Mouse (Mus musculus): ENCODE results near the gene Tff1. TPM values are rescaled to one million over a fixed set of nuclear protein-coding genes. Genes with fewer than 3 reads are reported as not detected.

The Tff1 gene
- polyA plus RNA-seq (2015; fragmentation: Nextera tagmentation; extraction: Ambion mirVana): not detected in 2 replicates

- H3K4me2 ChIP-seq (replicated peaks; ENCODE audit: low read depth, low read length): no peak within 1 kb of the TSS
- no peaks in the 10 kb centered on the region for H3K4me1 ChIP-seq (ENCODE audit: insufficient read depth, low read depth, low read length)
- no peaks in the 10 kb centered on the region for H3K36me3 ChIP-seq (ENCODE audit: insufficient read depth, low read length)
- no peak within 1 kb of the TSS for H3K27ac ChIP-seq (ENCODE audit: low read length)
- H3K9me3 ChIP-seq (ENCODE audit: low read length): no peaks in the 10 kb centered on the region
- no peak within 1 kb of the TSS for H3K4me3 ChIP-seq (ENCODE audit: low read depth, low read length)
- 69% methylated on average over 6 of the region's 6 CpGs for WGBS
- no peak within 1 kb of the TSS for H3K9ac ChIP-seq (replicated peaks; ENCODE audit: low read depth)
- no peak for ATAC-seq
- no peaks in the 10 kb centered on the region for H3K27me3 ChIP-seq (replicated peaks; ENCODE audit: insufficient read depth, low read length)
- DNase-seq (ENCODE audit: low spot score): no peak
- no peak for TF ChIP-seq CTCF (IDR thresholded peaks at IDR 0.05)
- no peak for TF ChIP-seq EP300 (IDR thresholded peaks at IDR 0.05)
Observed at GRCm38 (mm10) chr17:31165127-31165526, at the start of gene Tff1. Tff1 (minus strand) TSS chr17:31165277.

- ATAC-seq (no peak), DNase-seq (ENCODE audit: low spot score) (no peak)
- no peaks in the 10 kb centered on the region for H3K4me1 ChIP-seq (ENCODE audit: insufficient read depth, low read depth, low read length)
- H3K4me2 ChIP-seq (replicated peaks; ENCODE audit: low read depth, low read length): no peak overlapping the region
- TF ChIP-seq EP300 (IDR thresholded peaks at IDR 0.05) (no peak), CTCF (IDR thresholded peaks at IDR 0.05) (no peak)
- WGBS: 86% methylated on average over 6 of the region's 6 CpGs
- no peaks in the 10 kb centered on the region for H3K9me3 ChIP-seq (ENCODE audit: low read length)
- H3K27ac ChIP-seq (ENCODE audit: low read length): no peak overlapping the region
- H3K4me3 ChIP-seq (ENCODE audit: low read depth, low read length): no peak overlapping the region
- H3K36me3 ChIP-seq (ENCODE audit: insufficient read depth, low read length): no peaks in the 10 kb centered on the region
- no peaks in the 10 kb centered on the region for H3K27me3 ChIP-seq (replicated peaks; ENCODE audit: insufficient read depth, low read length)
- no peak overlapping the region for H3K9ac ChIP-seq (replicated peaks; ENCODE audit: low read depth)
Observed at GRCm38 (mm10) chr17:31211881-31212280, 46.8 kb upstream of the Tff1 start.

GRCm38 (mm10) chr17:31210299-31210698 lies 45.2 kb upstream of the Tff1 start:
- ATAC-seq: no peak
- TF ChIP-seq EP300 (IDR thresholded peaks at IDR 0.05): no peak
- TF ChIP-seq CTCF (IDR thresholded peaks at IDR 0.05): no peak
- no peak overlapping the region for H3K9ac ChIP-seq (replicated peaks; ENCODE audit: low read depth)

GRCm38 (mm10) chr17:31209376-31209930 lies 44.4 kb upstream of the Tff1 start:
- H3K27ac ChIP-seq (ENCODE audit: low read length): no peak overlapping the region
- H3K36me3 ChIP-seq (ENCODE audit: insufficient read depth, low read length): no peaks in the 10 kb centered on the region
- WGBS: 92% methylated on average over 11 of the region's 11 CpGs
- H3K4me3 ChIP-seq (ENCODE audit: low read depth, low read length): no peak overlapping the region
- no peak for TF ChIP-seq EP300 (IDR thresholded peaks at IDR 0.05)
- TF ChIP-seq CTCF (IDR thresholded peaks at IDR 0.05): no peak
- H3K27me3 ChIP-seq (replicated peaks; ENCODE audit: insufficient read depth, low read length): no peaks in the 10 kb centered on the region
- no peak overlapping the region for H3K4me2 ChIP-seq (replicated peaks; ENCODE audit: low read depth, low read length)
- H3K9ac ChIP-seq (replicated peaks; ENCODE audit: low read depth): no peak overlapping the region
- H3K9me3 ChIP-seq (ENCODE audit: low read length): no peaks in the 10 kb centered on the region
- no peak for ATAC-seq
- DNase-seq (ENCODE audit: low spot score): no peak
- H3K4me1 ChIP-seq (ENCODE audit: insufficient read depth, low read depth, low read length): no peaks in the 10 kb centered on the region

More at GRCm38 (mm10) chr17:31210299-31210698, 45.2 kb upstream of the Tff1 start:
- H3K4me3 ChIP-seq (ENCODE audit: low read depth, low read length): no peak overlapping the region
- H3K36me3 ChIP-seq (ENCODE audit: insufficient read depth, low read length): no peaks in the 10 kb centered on the region
- H3K4me1 ChIP-seq (ENCODE audit: insufficient read depth, low read depth, low read length): no peaks in the 10 kb centered on the region
- H3K4me2 ChIP-seq (replicated peaks; ENCODE audit: low read depth, low read length): no peak overlapping the region
- DNase-seq (ENCODE audit: low spot score): no peak
- 74% methylated on average over 7 of the region's 7 CpGs for WGBS
- no peaks in the 10 kb centered on the region for H3K9me3 ChIP-seq (ENCODE audit: low read length)
- H3K27ac ChIP-seq (ENCODE audit: low read length): no peak overlapping the region
- no peaks in the 10 kb centered on the region for H3K27me3 ChIP-seq (replicated peaks; ENCODE audit: insufficient read depth, low read length)

- DNase-seq (ENCODE audit: low spot score) (no peak), ATAC-seq (no peak)
- Histone ChIP-seq H3K27me3 (replicated peaks; ENCODE audit: insufficient read depth, low read length) (no peaks in the 10 kb centered on the region), H3K27ac (ENCODE audit: low read length) (no peak overlapping the region), H3K36me3 (ENCODE audit: insufficient read depth, low read length) (no peaks in the 10 kb centered on the region), H3K4me1 (ENCODE audit: insufficient read depth, low read depth, low read length) (no peaks in the 10 kb centered on the region), H3K4me2 (replicated peaks; ENCODE audit: low read depth, low read length) (no peak overlapping the region), H3K4me3 (ENCODE audit: low read depth, low read length) (no peak overlapping the region), H3K9ac (replicated peaks; ENCODE audit: low read depth) (no peak overlapping the region), H3K9me3 (ENCODE audit: low read length) (no peaks in the 10 kb centered on the region)
- 81% methylated on average over 8 of the region's 8 CpGs for WGBS
- TF ChIP-seq EP300 (IDR thresholded peaks at IDR 0.05) (no peak), CTCF (IDR thresholded peaks at IDR 0.05) (no peak)
Observed at GRCm38 (mm10) chr17:31208654-31209053, 43.6 kb upstream of the Tff1 start.

- no peak within 1 kb of the TSS for H3K4me3 ChIP-seq (ENCODE audit: low read depth, low read length)
- no peaks in the 10 kb centered on the region for H3K9me3 ChIP-seq (ENCODE audit: low read length)
- H3K4me1 ChIP-seq (ENCODE audit: insufficient read depth, low read depth, low read length): no peaks in the 10 kb centered on the region
- ATAC-seq (no peak), DNase-seq (ENCODE audit: low spot score) (no peak)
- TF ChIP-seq EP300 (IDR thresholded peaks at IDR 0.05) (no peak), CTCF (IDR thresholded peaks at IDR 0.05) (no peak)
- 46% methylated on average over 12 of the region's 12 CpGs for WGBS
- H3K27ac ChIP-seq (ENCODE audit: low read length): no peak within 1 kb of the TSS
- H3K4me2 ChIP-seq (replicated peaks; ENCODE audit: low read depth, low read length): no peak within 1 kb of the TSS
- H3K27me3 ChIP-seq (replicated peaks; ENCODE audit: insufficient read depth, low read length): no peaks in the 10 kb centered on the region
- H3K36me3 ChIP-seq (ENCODE audit: insufficient read depth, low read length): no peaks in the 10 kb centered on the region
- H3K9ac ChIP-seq (replicated peaks; ENCODE audit: low read depth): no peak within 1 kb of the TSS
Observed at GRCm38 (mm10) chr17:31207771-31208334, 42.8 kb upstream of the Tff1 start, which contains the start of gene Ubash3a. Ubash3a (plus strand) TSS chr17:31207873.

All from lung, postnatal 0 days (tissue).